Mouse (Mus musculus): ENCODE measurements at regions not wholly inside any gene's neighbourhood (a gene's known extent, or its start where the extent isn't known, plus 50 kb on each side); places are given as distances from the start of the nearest gene placed in this dataset.

- Histone ChIP-seq H3K36me3 (ENCODE audit: inconsistent target) (no peaks in the 10 kb centered on the region), H3K4me3 (ENCODE audit: inconsistent target) (no peak overlapping the region), H3K79me2 (ENCODE audit: inconsistent target) (no peaks in the 10 kb centered on the region), H3K27ac (no peak overlapping the region)
- 76% methylated on average over 10 of the region's 10 CpGs for WGBS (ENCODE audit: missing documents)
Observed at GRCm38 (mm10) chr12:29175698-29176440, 352.3 kb upstream of the Myt1l start.

DNA sequence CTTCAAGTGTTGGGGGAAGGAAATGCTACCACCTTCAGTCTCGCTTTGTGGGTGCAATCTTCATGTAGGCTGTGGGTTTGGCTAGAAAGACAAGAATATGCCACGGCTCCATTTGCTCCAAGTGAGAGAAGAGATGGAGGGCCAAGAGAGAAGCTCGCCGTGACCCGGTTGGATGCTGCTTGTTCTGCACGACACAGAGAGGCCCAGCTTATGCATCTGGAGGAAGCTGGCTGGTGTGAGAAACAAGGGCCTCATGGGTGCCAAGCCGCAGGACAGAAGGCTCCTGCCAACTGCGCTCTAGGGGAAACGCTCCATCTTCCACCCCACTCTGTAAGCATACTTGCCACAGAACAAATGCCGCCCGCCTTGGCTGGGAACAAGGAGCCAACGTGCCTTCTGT lies 351.0 kb upstream of the Myt1l start:
- Histone ChIP-seq H3K36me3 (ENCODE audit: inconsistent target) (no peaks in the 10 kb centered on the region), H3K27ac (no peak overlapping the region), H3K79me2 (ENCODE audit: inconsistent target) (no peaks in the 10 kb centered on the region), H3K4me3 (ENCODE audit: inconsistent target) (no peak overlapping the region)
- 86% methylated on average over 12 of the region's 12 CpGs for WGBS (ENCODE audit: missing documents)

- no peak overlapping the region for H3K4me3 ChIP-seq (ENCODE audit: inconsistent target)
- H3K79me2 ChIP-seq (ENCODE audit: inconsistent target): no peaks in the 10 kb centered on the region
- no peak overlapping the region for H3K27ac ChIP-seq
- no peaks in the 10 kb centered on the region for H3K36me3 ChIP-seq (ENCODE audit: inconsistent target)
- WGBS (ENCODE audit: missing documents): 86% methylated on average over 14 of the region's 14 CpGs
Observed at GRCm38 (mm10) chr12:29178168-29178895, 349.9 kb upstream of the Myt1l start.

- Histone ChIP-seq H3K79me2 (ENCODE audit: inconsistent target) (no peaks in the 10 kb centered on the region), H3K4me3 (ENCODE audit: inconsistent target) (no peak overlapping the region), H3K36me3 (ENCODE audit: inconsistent target) (no peaks in the 10 kb centered on the region), H3K27ac (no peak overlapping the region)
- 85% methylated on average over 2 of the region's 2 CpGs for WGBS (ENCODE audit: missing documents)
Observed at GRCm38 (mm10) chr12:29179405-29179804, 348.8 kb upstream of the Myt1l start.

- no peaks in the 10 kb centered on the region for H3K36me3 ChIP-seq (ENCODE audit: inconsistent target)
- no peak overlapping the region for H3K27ac ChIP-seq
- WGBS (ENCODE audit: missing documents): 89% methylated on average over 1 of the region's 1 CpGs
- H3K4me3 ChIP-seq (ENCODE audit: inconsistent target): no peak overlapping the region
- no peaks in the 10 kb centered on the region for H3K79me2 ChIP-seq (ENCODE audit: inconsistent target)
Observed at GRCm38 (mm10) chr12:29180576-29180975, 347.6 kb upstream of the Myt1l start.

DNA sequence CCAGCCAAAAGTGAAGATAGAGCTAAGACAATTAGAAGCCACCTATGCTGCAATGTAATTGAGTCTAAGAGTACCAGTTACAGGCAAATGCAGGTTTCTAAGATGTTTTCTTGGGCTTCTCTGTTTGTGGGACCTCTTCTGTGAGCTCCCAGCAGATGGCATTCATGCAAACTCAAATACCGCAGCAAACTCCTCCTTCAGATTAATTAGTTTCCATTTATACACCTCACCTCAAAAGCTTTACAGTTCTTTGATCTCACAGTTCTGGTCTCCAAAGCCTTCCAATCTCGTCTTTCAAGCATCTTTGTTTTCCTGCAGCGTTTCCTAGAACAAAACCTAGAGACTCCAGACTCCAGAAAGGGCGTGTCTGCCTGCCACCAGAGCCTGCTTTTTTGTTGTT lies 340.6 kb upstream of the Myt1l start:
- 69% methylated on average over 4 of the region's 4 CpGs for whole genome bisulfite sequencing (ENCODE audit: missing documents)
- no peak overlapping the region for H3K4me3 ChIP-seq (ENCODE audit: inconsistent target)
- no peaks in the 10 kb centered on the region for H3K79me2 ChIP-seq (ENCODE audit: inconsistent target)
- no peak overlapping the region for H3K27ac ChIP-seq
- no peaks in the 10 kb centered on the region for H3K36me3 ChIP-seq (ENCODE audit: inconsistent target)

DNA sequence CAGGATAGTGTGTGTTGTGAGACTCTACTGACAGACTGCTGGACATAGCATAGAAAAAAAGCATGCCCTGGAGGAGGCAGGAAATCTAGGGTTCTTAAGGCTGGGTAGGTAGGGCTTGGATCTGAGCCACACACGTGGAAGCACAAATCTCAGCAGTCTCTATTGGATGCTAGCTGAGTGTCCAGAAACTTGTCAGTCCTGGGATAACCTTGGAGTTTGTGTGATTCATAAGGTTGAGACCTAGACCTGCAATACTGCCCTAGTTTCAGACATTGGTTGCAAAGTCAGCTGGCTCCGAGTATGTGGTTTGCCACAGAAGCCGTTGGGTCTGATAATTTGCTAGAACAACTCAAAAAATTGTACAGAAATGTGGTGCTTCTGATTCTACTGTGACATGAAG lies 335.8 kb upstream of the Myt1l start:
- H3K4me3 ChIP-seq (ENCODE audit: inconsistent target): no peak overlapping the region
- 81% methylated on average over 3 of the region's 3 CpGs for WGBS (ENCODE audit: missing documents)
- no peak overlapping the region for H3K27ac ChIP-seq
- no peaks in the 10 kb centered on the region for H3K36me3 ChIP-seq (ENCODE audit: inconsistent target)
- no peaks in the 10 kb centered on the region for H3K79me2 ChIP-seq (ENCODE audit: inconsistent target)

DNA sequence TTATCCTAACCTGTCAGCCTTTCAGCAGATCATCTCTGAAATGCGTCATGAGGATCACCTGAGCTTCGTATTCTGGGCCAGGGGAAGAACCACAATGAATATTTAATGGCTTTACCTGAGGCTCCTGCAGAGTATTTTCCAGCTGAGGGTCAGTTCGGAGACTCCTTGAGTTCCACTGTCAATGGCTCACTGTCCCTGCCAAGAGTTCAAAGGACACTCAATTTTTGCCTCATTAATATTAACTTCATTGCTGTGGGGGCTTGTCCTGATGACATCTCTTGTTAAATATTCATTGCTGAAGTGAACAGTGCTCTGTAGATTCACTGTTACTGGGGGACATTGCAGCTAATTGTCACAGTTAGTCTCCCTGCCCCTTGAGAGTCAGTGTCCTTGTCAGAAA lies 316.2 kb upstream of the Myt1l start:
- H3K36me3 ChIP-seq (ENCODE audit: inconsistent target): no peaks in the 10 kb centered on the region

GRCm38 (mm10) chr12:29213625-29214024 lies 314.6 kb upstream of the Myt1l start:
- H3K4me3 ChIP-seq (ENCODE audit: inconsistent target): no peak overlapping the region
- H3K36me3 ChIP-seq (ENCODE audit: inconsistent target): no peaks in the 10 kb centered on the region
- 94% methylated on average over 1 of the region's 1 CpGs for WGBS (ENCODE audit: missing documents)
- H3K27ac ChIP-seq: no peak overlapping the region
- H3K79me2 ChIP-seq (ENCODE audit: inconsistent target): no peaks in the 10 kb centered on the region

More for the DNA sequence above, 316.2 kb upstream of the Myt1l start:
- H3K4me3 ChIP-seq (ENCODE audit: inconsistent target): no peak overlapping the region
- H3K27ac ChIP-seq: no peak overlapping the region
- WGBS (ENCODE audit: missing documents): 77% methylated on average over 3 of the region's 3 CpGs
- no peaks in the 10 kb centered on the region for H3K79me2 ChIP-seq (ENCODE audit: inconsistent target)

- H3K4me3 ChIP-seq (ENCODE audit: inconsistent target): no peak overlapping the region
- H3K27ac ChIP-seq: no peak overlapping the region
- no peaks in the 10 kb centered on the region for H3K79me2 ChIP-seq (ENCODE audit: inconsistent target)
- WGBS (ENCODE audit: missing documents): 89% methylated on average over 5 of the region's 6 CpGs
- no peaks in the 10 kb centered on the region for H3K36me3 ChIP-seq (ENCODE audit: inconsistent target)
Observed at GRCm38 (mm10) chr12:29222099-29222498, 306.1 kb upstream of the Myt1l start.

DNA sequence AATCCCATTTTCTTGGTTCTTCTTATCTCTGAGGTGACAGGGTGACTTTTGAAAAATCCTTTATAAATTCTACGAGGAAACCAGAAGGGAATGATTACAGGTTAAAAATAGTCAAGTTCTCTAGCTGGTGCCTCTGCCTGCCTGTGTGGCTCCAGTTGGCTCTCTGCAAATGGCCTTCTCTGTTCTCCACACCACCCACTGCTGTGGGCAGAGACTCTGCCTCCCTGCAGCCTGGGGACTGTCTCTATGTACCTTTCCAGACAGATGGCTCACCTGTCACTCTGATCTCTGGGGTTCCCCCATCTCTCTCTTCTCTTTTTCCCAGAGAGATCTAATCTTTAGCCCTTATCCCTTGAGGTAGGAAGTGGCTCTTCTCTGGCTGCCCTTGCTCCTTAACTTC lies 302.2 kb upstream of the Myt1l start:
- no peak overlapping the region for H3K4me3 ChIP-seq (ENCODE audit: inconsistent target)
- 83% methylated on average over 1 of the region's 1 CpGs for WGBS (ENCODE audit: missing documents)
- no peak overlapping the region for H3K27ac ChIP-seq
- no peaks in the 10 kb centered on the region for H3K79me2 ChIP-seq (ENCODE audit: inconsistent target)
- no peaks in the 10 kb centered on the region for H3K36me3 ChIP-seq (ENCODE audit: inconsistent target)

GRCm38 (mm10) chr12:29232492-29233447 lies 295.4 kb upstream of the Myt1l start:
- no peak overlapping the region for H3K27ac ChIP-seq
- H3K79me2 ChIP-seq (ENCODE audit: inconsistent target): no peaks in the 10 kb centered on the region
- no peaks in the 10 kb centered on the region for H3K36me3 ChIP-seq (ENCODE audit: inconsistent target)
- WGBS (ENCODE audit: missing documents): 44% methylated on average over 16 of the region's 16 CpGs
- H3K4me3 ChIP-seq (ENCODE audit: inconsistent target): no peak overlapping the region

GRCm38 (mm10) chr12:29236496-29236895 lies 291.7 kb upstream of the Myt1l start:
- WGBS (ENCODE audit: missing documents): 74% methylated on average over 2 of the region's 2 CpGs
- no peak overlapping the region for H3K4me3 ChIP-seq (ENCODE audit: inconsistent target)
- H3K79me2 ChIP-seq (ENCODE audit: inconsistent target): no peaks in the 10 kb centered on the region
- no peaks in the 10 kb centered on the region for H3K36me3 ChIP-seq (ENCODE audit: inconsistent target)
- H3K27ac ChIP-seq: no peak overlapping the region

- Histone ChIP-seq H3K79me2 (ENCODE audit: inconsistent target) (no peaks in the 10 kb centered on the region), H3K4me3 (ENCODE audit: inconsistent target) (no peak overlapping the region), H3K36me3 (ENCODE audit: inconsistent target) (no peaks in the 10 kb centered on the region), H3K27ac (no peak overlapping the region)
- WGBS (ENCODE audit: missing documents): 49% methylated on average over 4 of the region's 5 CpGs
Observed at GRCm38 (mm10) chr12:29237516-29237915, 290.7 kb upstream of the Myt1l start.
